Mouse (Mus musculus) thymus, postnatal 25 days (tissue): ENCODE results near the gene Tsga10.
"Not testable (repeated sequence)": the region's sequence is repeated elsewhere in the genome, so short reads cannot be mapped to it uniquely, and the experiment has no call there.

Experiments used
- DNase-seq: peaks from one replicate; pipeline ENCODE4 v3.0.0; 2022

Tsga10 gene

DNA sequence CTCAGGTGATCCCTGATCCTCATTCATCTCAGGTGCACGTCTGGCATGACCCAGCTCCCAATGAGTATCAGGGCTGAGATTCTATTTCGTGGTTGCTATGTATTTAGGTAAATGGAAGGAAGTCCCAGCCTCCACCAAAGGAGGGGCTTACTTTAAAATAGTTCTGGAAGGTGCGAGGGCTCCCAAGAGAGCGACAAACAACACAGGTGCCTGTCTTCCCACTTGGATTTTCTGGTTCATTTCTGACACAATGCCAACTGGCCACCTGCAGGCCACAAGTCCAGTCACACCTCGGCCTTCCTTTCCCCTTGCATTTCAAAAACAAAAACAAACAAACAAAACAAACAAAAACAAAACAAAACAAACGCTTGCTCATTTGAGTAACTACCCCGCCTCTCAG is 147.7 kb downstream of the Tsga10 start:
- DNase-seq: no peak

DNA sequence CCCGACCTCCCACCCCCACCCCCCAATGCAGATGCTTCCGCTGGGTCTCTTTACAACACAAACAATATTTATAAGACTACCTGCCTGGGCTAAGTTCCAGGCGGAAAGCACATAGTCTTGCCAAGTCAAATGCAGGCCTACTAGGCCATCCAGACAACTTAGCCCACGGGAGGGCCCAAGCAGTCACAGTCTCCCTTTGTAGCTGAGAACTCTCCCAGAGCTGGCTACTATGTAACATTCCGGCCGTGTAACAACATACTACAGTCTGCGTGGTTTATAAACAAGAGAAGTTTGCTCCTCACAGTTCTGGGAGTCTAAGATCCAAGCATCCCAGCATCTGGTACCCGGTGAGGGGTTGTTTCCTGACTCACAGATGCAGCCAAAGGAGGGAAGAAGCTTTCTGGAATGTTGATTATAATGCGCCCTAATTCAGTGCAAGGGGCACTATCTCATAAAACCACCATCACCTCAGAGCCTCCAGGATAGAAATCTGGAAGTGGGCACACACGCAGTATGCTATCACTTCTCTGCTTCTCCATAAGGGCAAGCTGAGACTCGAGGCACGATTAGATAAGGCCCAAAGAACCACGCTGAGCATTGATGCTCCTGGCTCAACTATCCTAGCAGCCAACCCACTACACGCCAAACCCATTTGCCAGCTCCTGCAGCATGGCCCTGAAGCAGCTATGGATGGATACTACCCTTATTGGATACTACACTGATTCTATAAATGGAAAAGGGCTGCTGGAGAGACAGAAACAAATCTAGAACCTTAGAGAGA is 148.6 kb downstream of the Tsga10 start:
- DNase-seq: no peak

DNA sequence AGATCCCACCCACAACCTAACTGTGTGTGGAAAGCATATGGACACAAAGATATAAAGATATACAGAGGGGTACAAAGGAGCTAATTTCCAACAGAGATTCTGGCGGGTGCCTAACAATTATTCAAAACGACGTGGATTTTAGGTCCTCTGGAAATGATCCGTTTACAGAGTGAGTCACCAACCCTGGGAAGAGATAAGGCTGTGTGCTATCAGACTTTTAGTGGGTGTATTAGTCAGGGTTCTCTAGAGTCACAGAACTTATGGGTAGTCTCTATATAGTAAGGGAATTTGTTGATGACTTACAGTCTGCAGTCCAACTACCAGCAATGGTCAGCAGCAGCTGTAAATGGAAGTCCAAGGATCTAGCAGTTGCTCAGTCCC is 153.9 kb downstream of the Tsga10 start:
- not testable (repeated sequence) for DNase-seq

- DNase-seq: no peak
These were observed 154.5 kb downstream of the Tsga10 start for GRCm38 (mm10) chr1:37711596-37712356.

GRCm38 (mm10) chr1:37711082-37711481 is 155.1 kb downstream of the Tsga10 start:
- DNase-seq: no peak

DNA sequence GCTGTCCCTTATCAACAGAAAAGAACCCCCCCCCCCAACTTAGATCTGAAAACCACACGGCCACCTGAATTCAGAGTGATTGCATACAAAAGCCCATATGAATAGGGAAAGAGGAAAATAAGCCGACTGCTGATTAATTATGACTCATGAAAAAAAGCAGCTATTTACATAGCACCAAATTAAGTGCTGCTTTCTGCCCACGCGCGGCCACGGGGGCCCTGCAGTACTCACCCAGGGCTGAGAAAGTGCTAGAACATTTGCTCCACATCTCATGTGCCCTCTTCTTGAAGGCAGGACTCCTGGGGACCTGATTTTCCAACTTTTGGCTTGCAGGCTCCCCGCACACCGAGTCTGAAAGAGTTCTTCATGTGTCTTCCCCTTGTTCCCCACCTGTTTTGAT is 156.5 kb downstream of the Tsga10 start:
- DNase-seq: no peak

DNA sequence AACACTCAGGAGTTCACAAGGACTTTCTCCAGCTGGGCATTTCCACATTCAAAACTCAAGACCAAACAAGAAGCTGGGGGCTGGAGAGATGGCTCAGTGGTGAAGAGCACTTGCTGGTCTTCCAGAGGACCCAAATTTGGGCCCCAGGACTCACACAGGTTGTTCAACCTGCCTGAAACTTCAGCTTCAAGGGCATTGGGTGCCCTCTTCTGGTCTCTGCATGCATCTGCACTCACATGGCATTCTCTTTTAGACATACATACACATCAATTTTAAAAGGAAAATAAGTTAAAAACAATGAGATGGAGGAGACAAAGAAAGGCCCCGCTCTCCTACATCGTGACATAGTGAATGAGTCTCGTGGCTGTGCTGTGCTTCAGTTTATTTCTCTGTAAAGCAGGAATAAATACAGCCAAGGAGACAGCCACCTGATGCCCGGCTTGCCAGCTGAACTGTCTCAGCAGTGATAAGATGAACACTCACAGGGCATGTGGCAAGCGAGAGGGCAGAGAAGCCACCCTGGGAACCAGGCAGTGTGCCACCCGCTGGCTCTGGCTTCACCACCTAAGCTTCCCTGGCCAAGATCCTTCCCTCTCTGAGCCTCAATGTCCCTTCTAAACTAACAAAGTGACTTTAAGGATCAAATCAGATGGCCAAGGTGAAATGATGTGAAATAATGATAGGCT is 157.8 kb downstream of the Tsga10 start:
- DNase-seq: no peak
